Mouse (Mus musculus) lung, embryonic 15.5 days (tissue): ENCODE results near the gene Rnf222. TPM values are rescaled to one million over a fixed set of nuclear protein-coding genes. Genes with fewer than 3 reads are reported as not detected.
A peak's percentile ranks its signal among the peaks of the same experiment; 100 is the strongest.
"Not testable (repeated sequence)": the region's sequence is repeated elsewhere in the genome, so short reads cannot be mapped to it uniquely, and the experiment has no call there.

Experiments used
- ATAC-seq: fragments of 200-750 bp; cut with Nextera tagmentation; 2 replicates; pipeline ENCODE4 v1.8.0; 2017; ENCODE audit warnings: moderate number of reproducible peaks, borderline replicate concordance; ENCODE audit not compliant: low FRiP score, low TSS enrichment; ENCODE audit errors: extremely low read depth
- H3K27ac ChIP-seq: fragments of 300-500 bp; sonication (generic); 2 replicates; pipeline ENCODE4 v1.5.1; 2015; ENCODE audit warnings: moderate library complexity, mild to moderate bottlenecking, inconsistent platforms
- H3K27me3 ChIP-seq: fragments of 300-500 bp; sonication (generic); 2 replicates; pipeline ENCODE4 v1.6.1; 2015; ENCODE audit warnings: inconsistent platforms
- H3K36me3 ChIP-seq: fragments of 300-500 bp; sonication (generic); 2 replicates; pipeline ENCODE4 v1.6.1; 2015; ENCODE audit warnings: inconsistent platforms
- H3K4me1 ChIP-seq: fragments of 300-500 bp; sonication (generic); 2 replicates; pipeline ENCODE4 v1.6.1; 2015; ENCODE audit warnings: inconsistent platforms
- H3K4me2 ChIP-seq: fragments of 300-500 bp; sonication (generic); 2 replicates; pipeline ENCODE4 v1.6.1; 2015; ENCODE audit warnings: inconsistent platforms, mild to moderate bottlenecking, moderate library complexity
- H3K4me3 ChIP-seq: fragments of 300-500 bp; sonication (generic); 2 replicates; pipeline ENCODE4 v1.5.1; 2015; ENCODE audit warnings: mild to moderate bottlenecking, inconsistent platforms
- H3K9ac ChIP-seq: fragments of 300-500 bp; sonication (generic); 2 replicates; pipeline ENCODE4 v1.6.1; 2015; ENCODE audit warnings: inconsistent platforms
- H3K9me3 ChIP-seq: fragments of 300-500 bp; sonication (generic); 2 replicates; pipeline ENCODE4 v1.6.1; 2016; ENCODE audit warnings: inconsistent platforms
- WGBS: fragments of 180-500 bp; shearing (Covaris S2); methylation state at CpG from one replicate; pipeline ENCODE4 v1.1.7; 2015; 5-methylcytosine and 5-hydroxymethylcytosine counted together
- polyA plus RNA-seq: library from polyadenylated mRNA; unstranded; fragments of >200 nt; fragmentation: Nextera tagmentation; extraction: Ambion mirVana; gene quantifications from 2 replicates; pipeline ENCODE4 v1.2.1, GENCODE M21; 2015

The Rnf222 gene
- polyA plus RNA-seq, 1 experiment from 2014 or later, result 0.16 TPM

GRCm38 (mm10) chr11:68923191-68923590, 34.8 kb downstream of the Rnf222 start:
- Histone ChIP-seq H3K4me3 (no peak overlapping the region), H3K9me3 (no peaks in the 10 kb centered on the region), H3K36me3 (no peaks in the 10 kb centered on the region), H3K9ac (no peak overlapping the region), H3K4me2 (no peak overlapping the region), H3K27me3 (no peaks in the 10 kb centered on the region), H3K27ac (no peak overlapping the region), H3K4me1 (no peaks in the 10 kb centered on the region)
- no peak for ATAC-seq
- WGBS, result 51% methylated on average over 3 of the region's 3 CpGs

- Histone ChIP-seq H3K36me3 (no peaks in the 10 kb centered on the region), H3K27ac (no peak overlapping the region), H3K4me3 (no peak overlapping the region), H3K9me3 (no peaks in the 10 kb centered on the region), H3K4me2 (no peak overlapping the region), H3K4me1 (no peaks in the 10 kb centered on the region), H3K27me3 (no peaks in the 10 kb centered on the region), H3K9ac (no peak overlapping the region)
- 80% methylated on average over 2 of the region's 2 CpGs for WGBS
- no peak for ATAC-seq
Measured at GRCm38 (mm10) chr11:68924749-68925148, 36.4 kb downstream of the Rnf222 start.

- H3K27me3 ChIP-seq, result no peaks in the 10 kb centered on the region
- H3K9ac ChIP-seq, result no peak within 1 kb of the TSS
- H3K36me3 ChIP-seq, result no peaks in the 10 kb centered on the region
- no peak within 1 kb of the TSS for H3K27ac ChIP-seq
- no peak for ATAC-seq
- no peak within 1 kb of the TSS for H3K4me3 ChIP-seq
- no peak within 1 kb of the TSS for H3K4me2 ChIP-seq
- H3K9me3 ChIP-seq, result no peaks in the 10 kb centered on the region
- H3K4me1 ChIP-seq, result no peaks in the 10 kb centered on the region
- WGBS, result 78% methylated on average over 3 of the region's 3 CpGs
Measured at GRCm38 (mm10) chr11:68926981-68927380, 38.6 kb downstream of the Rnf222 start, which contains the start of gene Odf4. Odf4 (minus strand) TSS chr11:68927081.

GRCm38 (mm10) chr11:68929947-68930346, 41.6 kb downstream of the Rnf222 start:
- Histone ChIP-seq H3K4me1 (no peaks in the 10 kb centered on the region), H3K4me2 (peak overlapping the region; percentile 1; the same call in 1 of the 2 replicates), H3K9ac (no peak overlapping the region), H3K9me3 (no peaks in the 10 kb centered on the region), H3K27ac (no peak overlapping the region), H3K36me3 (no peaks in the 10 kb centered on the region), H3K4me3 (no peak overlapping the region), H3K27me3 (no peaks in the 10 kb centered on the region)
- WGBS, result 10% methylated on average over 6 of the region's 6 CpGs
- no peak for ATAC-seq

- H3K27me3 ChIP-seq, result no peaks in the 10 kb centered on the region
- no peaks in the 10 kb centered on the region for H3K36me3 ChIP-seq
- H3K9me3 ChIP-seq, result no peaks in the 10 kb centered on the region
- WGBS, result 57% methylated on average over 5 of the region's 5 CpGs
- H3K4me1 ChIP-seq, result no peaks in the 10 kb centered on the region
- H3K4me2 ChIP-seq, result no peak overlapping the region
- no peak for ATAC-seq
- H3K4me3 ChIP-seq, result no peak overlapping the region
- H3K27ac ChIP-seq, result no peak overlapping the region
- no peak overlapping the region for H3K9ac ChIP-seq
Measured at GRCm38 (mm10) chr11:68933885-68934507, 45.6 kb downstream of the Rnf222 start.

- WGBS, result 82% methylated on average over 4 of the region's 4 CpGs
- H3K27ac ChIP-seq, H3K9me3 ChIP-seq, ATAC-seq, H3K9ac ChIP-seq, H3K36me3 ChIP-seq, H3K27me3 ChIP-seq, H3K4me3 ChIP-seq, H3K4me2 ChIP-seq: not testable (repeated sequence)
- peaks cover 16% of the 10 kb centered on the region for H3K4me1 ChIP-seq
Measured at GRCm38 (mm10) chr11:68936951-68937350, 48.6 kb downstream of the Rnf222 start.

GRCm38 (mm10) chr11:68939451-68940304, 51.3 kb downstream of the Rnf222 start:
- Histone ChIP-seq H3K27ac (peak overlapping the region; percentile 68), H3K4me2 (peak overlapping the region; percentile 62), H3K4me1 (peaks cover 16% of the 10 kb centered on the region), H3K36me3 (no peaks in the 10 kb centered on the region), H3K9me3 (no peaks in the 10 kb centered on the region), H3K4me3 (peak overlapping the region; percentile 47), H3K9ac (peak overlapping the region; percentile 52), H3K27me3 (no peaks in the 10 kb centered on the region)
- ATAC-seq, result peak; percentile 99
- WGBS, result 2% methylated on average over 16 of the region's 16 CpGs

- Histone ChIP-seq H3K4me2 (peak overlapping the region; percentile 62), H3K9ac (peak overlapping the region; percentile 52; the same call in 1 of the 2 replicates), H3K4me1 (peaks cover 16% of the 10 kb centered on the region), H3K4me3 (peak overlapping the region; percentile 47), H3K27me3 (0 out of 2 replicates have a peak, but pooled peaks cover under 1% of the 10 kb centered on the region), H3K36me3 (no peaks in the 10 kb centered on the region), H3K9me3 (no peaks in the 10 kb centered on the region), H3K27ac (no peak overlapping the region)
- no peak for ATAC-seq
- 46% methylated on average over 4 of the region's 4 CpGs for WGBS
Measured at GRCm38 (mm10) chr11:68940516-68940915, 52.2 kb downstream of the Rnf222 start.

- Histone ChIP-seq H3K4me2 (no peak overlapping the region), H3K27ac (no peak overlapping the region), H3K27me3 (peaks cover 20% of the 10 kb centered on the region; the same call in 1 of the 2 replicates), H3K36me3 (peaks cover 3% of the 10 kb centered on the region; the same call in 1 of the 2 replicates), H3K4me1 (peaks cover 16% of the 10 kb centered on the region), H3K4me3 (no peak overlapping the region), H3K9ac (no peak overlapping the region), H3K9me3 (no peaks in the 10 kb centered on the region)
- WGBS, result 79% methylated on average over 8 of the region's 8 CpGs
- ATAC-seq, result no peak
Measured at GRCm38 (mm10) chr11:68942731-68943130, 54.4 kb downstream of the Rnf222 start.

GRCm38 (mm10) chr11:68945245-68945644, 56.9 kb downstream of the Rnf222 start:
- 56% methylated on average over 2 of the region's 2 CpGs for WGBS
- Histone ChIP-seq H3K27ac (no peak overlapping the region), H3K36me3 (peaks cover 6% of the 10 kb centered on the region; the same call in 1 of the 2 replicates), H3K4me1 (peaks cover 8% of the 10 kb centered on the region), H3K9me3 (no peaks in the 10 kb centered on the region), H3K4me3 (no peak overlapping the region), H3K27me3 (peaks cover 26% of the 10 kb centered on the region; the same call in 1 of the 2 replicates), H3K4me2 (no peak overlapping the region), H3K9ac (no peak overlapping the region)
- no peak for ATAC-seq
